Mouse (Mus musculus) spleen, postnatal 10 days (tissue): ENCODE results near the gene Sntb2.
"Not testable (repeated sequence)": the region's sequence is repeated elsewhere in the genome, so short reads cannot be mapped to it uniquely, and the experiment has no call there.

Experiments used
- DNase-seq, 2 experiments: peaks; one replicate each; pipeline ENCODE4 v3.0.0; 2021 to 2022; ENCODE audit warnings: low spot score in 2 of 2

Sntb2 gene

GRCm38 (mm10) chr8:106935324-106935869, at the start of gene Sntb2:
Sntb2 (plus strand) TSS chr8:106935750.
- DNase-seq = peak; percentile 75 to 89

GRCm38 (mm10) chr8:106887336-106888189, 48.0 kb upstream of the Sntb2 start:
- peak; percentile 55 to 87 for DNase-seq

GRCm38 (mm10) chr8:106888803-106889202, 46.7 kb upstream of the Sntb2 start:
- DNase-seq = no peak

GRCm38 (mm10) chr8:106892210-106892805, 43.2 kb upstream of the Sntb2 start:
- peak; percentile 22 to 35 for DNase-seq

GRCm38 (mm10) chr8:106892806-106893451, 42.6 kb upstream of the Sntb2 start:
- DNase-seq = no peak

GRCm38 (mm10) chr8:106893481-106894156, 41.9 kb upstream of the Sntb2 start, which contains the start of gene Utp4:
Utp4 (plus strand) TSS chr8:106893636.
- peak; percentile 82 to 91 for DNase-seq

- DNase-seq = no peak
These were observed 36.1 kb upstream of the Sntb2 start for GRCm38 (mm10) chr8:106899473-106899872.

GRCm38 (mm10) chr8:106905727-106906480, 29.6 kb upstream of the Sntb2 start:
- DNase-seq = peak in 1 of 2 experiments; percentile 71

- no peak for DNase-seq
These were observed 28.9 kb upstream of the Sntb2 start for GRCm38 (mm10) chr8:106906635-106907034.

GRCm38 (mm10) chr8:106907450-106907849, 28.1 kb upstream of the Sntb2 start:
- DNase-seq = no peak

GRCm38 (mm10) chr8:106908291-106908690, 27.3 kb upstream of the Sntb2 start:
- DNase-seq = no peak

GRCm38 (mm10) chr8:106913631-106914030, 21.9 kb upstream of the Sntb2 start:
- DNase-seq = no peak

GRCm38 (mm10) chr8:106919721-106920394, 15.7 kb upstream of the Sntb2 start:
- no peak for DNase-seq

- no peak for DNase-seq
These were observed 15.2 kb upstream of the Sntb2 start for GRCm38 (mm10) chr8:106920395-106920741.

- no peak for DNase-seq
These were observed 11.5 kb upstream of the Sntb2 start for GRCm38 (mm10) chr8:106924057-106924456.

GRCm38 (mm10) chr8:106924904-106925349, 10.6 kb upstream of the Sntb2 start:
- no peak for DNase-seq

GRCm38 (mm10) chr8:106925446-106925845, 10.1 kb upstream of the Sntb2 start:
- DNase-seq = no peak

- peak in 1 of 2 experiments; percentile 34 for DNase-seq
These were observed 8.3 kb upstream of the Sntb2 start for GRCm38 (mm10) chr8:106927247-106927646.

GRCm38 (mm10) chr8:106928182-106928581, 7.4 kb upstream of the Sntb2 start:
- DNase-seq = not testable (repeated sequence)
